Mouse (Mus musculus) ES-E14 (cell line): ENCODE data around the gene 4930402H24Rik.

Experiments used
- CHD2 ChIP-seq: IDR thresholded peaks from 2 replicates; pipeline ENCODE4 v1.6.1; 2014; ENCODE audit warnings: mild to moderate bottlenecking, low read depth, low read length, inconsistent platforms
- HCFC1 ChIP-seq: IDR thresholded peaks from 2 replicates; pipeline ENCODE4 v1.6.1; 2012; ENCODE audit warnings: low read length, inconsistent platforms, borderline replicate concordance; ENCODE audit not compliant: insufficient read depth
- ZC3H11A ChIP-seq: IDR thresholded peaks from 2 replicates; pipeline ENCODE4 v1.6.1; 2012; ENCODE audit warnings: low read depth, mild to moderate bottlenecking, inconsistent platforms, low read length, borderline replicate concordance
- ZNF384 ChIP-seq: IDR thresholded peaks from 2 replicates; pipeline ENCODE4 v1.6.1; 2012; ENCODE audit warnings: low read depth, low read length, inconsistent platforms

GRCm38 (mm10) chr2:130843623-130844022 is 62.6 kb downstream of the 4930402H24Rik start:
- TF ChIP-seq ZNF384, result no peak
- no peak for TF ChIP-seq CHD2
- no peak for TF ChIP-seq HCFC1
- TF ChIP-seq ZC3H11A, result no peak
